Mouse (Mus musculus) G1E-ER4 (cell line): ENCODE measurements around the gene Mgat4b. TPM values are rescaled to one million over a fixed set of nuclear protein-coding genes. Genes with fewer than 3 reads are reported as not detected.

ENCODE experiments used
- GATA1 ChIP-seq: IDR thresholded peaks from one replicate; pipeline ENCODE4 v1.8.0; 2012; ENCODE audit warnings: low read length, inconsistent platforms
- polyA plus RNA-seq: library from polyadenylated mRNA; stranded (reverse); fragments of >175 nt; gene quantifications from 2 replicates; pipeline ENCODE4 v1.2.3, GENCODE M21; 2012

The Mgat4b gene
- polyA plus RNA-seq, 1 experiment, result 151 TPM

DNA sequence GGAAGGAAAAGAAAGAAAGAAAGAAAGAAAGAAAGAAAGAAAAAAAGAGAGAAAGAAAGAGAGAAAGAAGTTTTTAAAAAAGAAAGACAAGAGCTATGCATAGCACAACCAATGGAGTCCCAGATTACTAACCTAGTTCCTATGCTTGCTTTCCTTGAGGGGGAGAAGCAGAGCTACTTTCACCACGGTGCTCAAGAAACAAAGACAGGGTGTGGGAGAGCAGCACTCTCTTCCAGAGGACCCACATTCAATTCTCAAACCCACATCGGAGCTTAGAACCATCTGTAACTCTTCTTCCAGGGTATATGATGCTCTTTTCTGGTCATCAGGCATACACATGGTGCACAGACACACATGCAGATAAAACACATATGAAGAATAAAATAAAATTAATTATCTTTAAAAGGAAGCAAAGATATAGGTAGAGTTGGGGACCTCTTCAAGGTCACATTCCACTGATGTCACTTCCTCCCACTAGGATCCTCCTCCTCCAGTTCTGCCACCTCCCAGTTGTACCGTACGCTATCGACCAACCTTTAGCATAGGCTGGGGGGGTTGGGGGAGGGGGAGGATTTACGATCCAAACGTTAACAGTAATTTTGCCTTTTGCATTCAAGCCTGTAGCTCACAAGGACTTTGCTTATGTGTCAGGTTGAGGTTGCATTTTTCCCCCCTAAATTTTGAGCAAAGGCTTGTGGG, 37.9 kb downstream of the Mgat4b start:
- no peak for TF ChIP-seq GATA1

DNA sequence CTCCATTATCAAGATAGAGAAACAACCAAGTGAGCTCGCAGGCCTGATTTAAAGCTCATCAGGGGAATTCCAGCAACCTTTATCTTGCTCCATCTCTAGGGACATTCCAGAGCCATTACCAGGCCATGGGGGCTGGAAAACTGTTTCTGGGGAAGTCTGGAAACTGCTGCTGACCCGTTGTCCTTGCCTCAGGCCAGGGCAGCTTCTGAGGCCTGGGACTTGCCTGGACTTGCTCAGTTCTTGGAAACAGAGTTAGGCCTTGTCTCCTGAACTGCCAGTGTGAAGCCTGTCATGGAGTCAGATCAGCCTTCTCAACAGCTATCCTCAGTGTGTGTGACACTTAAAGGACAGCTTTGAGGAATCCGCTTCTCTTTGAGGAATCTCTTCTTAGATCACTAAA, 41.5 kb downstream of the Mgat4b start:
- no peak for TF ChIP-seq GATA1

DNA sequence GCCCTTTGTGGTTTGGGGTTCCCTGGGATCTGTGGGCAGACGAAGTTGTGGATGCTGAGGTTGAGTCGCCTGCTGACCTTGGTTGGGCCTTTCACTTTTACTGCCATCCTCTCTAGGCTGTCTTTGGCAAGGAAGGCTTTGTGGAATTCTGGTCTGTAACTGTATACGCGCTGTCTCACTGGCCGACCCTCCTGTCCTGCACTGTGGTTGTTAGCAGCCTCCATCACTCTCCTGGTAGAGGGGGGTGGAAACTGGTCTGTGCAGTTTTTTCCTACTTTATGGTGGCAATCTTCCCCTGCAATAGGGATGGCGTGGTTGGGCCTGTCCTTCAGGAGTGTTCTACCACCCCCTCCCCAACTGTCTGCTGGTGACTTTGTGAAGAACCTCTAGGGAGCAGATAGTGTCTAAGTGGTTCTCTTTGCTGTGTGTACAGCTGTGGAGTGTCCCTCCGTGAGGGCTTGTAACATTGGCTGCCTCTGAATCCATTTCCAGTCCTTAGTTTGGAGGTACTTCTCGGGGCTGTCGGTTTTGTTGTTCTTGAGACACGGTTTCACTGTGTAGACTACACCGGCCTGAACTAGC, 42.1 kb downstream of the Mgat4b start:
- no peak for TF ChIP-seq GATA1

DNA sequence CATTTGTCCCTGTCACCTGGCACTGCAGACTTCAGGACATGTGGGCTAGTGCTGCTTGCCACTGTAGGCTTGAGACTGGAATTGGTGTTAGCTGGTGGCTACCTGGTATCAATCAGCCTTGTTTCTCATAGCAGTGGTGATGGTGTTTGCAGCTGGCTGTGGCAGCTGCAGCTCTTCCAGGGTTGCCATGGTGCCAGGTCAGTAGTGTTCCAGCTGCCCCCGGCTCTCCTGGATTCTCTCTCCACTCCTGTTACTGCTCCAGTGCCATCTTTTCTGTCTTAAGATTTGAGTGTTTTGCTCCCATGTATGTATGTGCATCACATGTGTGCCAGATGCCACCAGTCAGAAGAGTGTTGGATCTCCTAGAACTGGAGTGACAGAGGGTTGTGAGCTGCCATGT, 42.7 kb downstream of the Mgat4b start:
- no peak for TF ChIP-seq GATA1

DNA sequence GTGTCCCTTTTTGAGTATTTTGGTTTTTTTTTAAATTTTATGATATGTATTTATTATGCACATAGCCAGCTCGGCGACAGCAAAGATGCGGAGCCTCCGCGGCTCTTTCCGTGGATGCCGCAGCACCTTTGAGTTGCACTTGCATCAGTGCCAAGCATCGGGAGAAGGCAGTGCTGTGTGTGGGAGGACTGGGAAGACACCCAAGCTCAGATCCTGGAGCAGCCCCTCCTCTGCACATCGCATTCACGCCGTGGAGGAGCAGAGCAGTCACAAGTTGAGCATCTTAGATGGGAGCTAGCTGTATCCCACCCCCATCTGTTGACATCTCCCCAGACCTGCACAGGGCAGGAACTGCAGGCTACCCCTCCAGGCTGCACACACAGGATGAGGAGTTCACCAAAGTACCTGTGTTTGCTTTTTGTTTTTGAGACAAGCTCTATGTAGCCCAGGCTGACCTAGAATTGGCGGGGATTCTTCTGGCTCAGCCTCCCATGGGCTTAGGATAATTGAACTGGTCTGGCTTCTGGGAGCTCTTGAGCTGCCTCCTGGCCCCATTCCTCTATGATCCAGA, 43.4 kb downstream of the Mgat4b start:
- no peak for TF ChIP-seq GATA1

DNA sequence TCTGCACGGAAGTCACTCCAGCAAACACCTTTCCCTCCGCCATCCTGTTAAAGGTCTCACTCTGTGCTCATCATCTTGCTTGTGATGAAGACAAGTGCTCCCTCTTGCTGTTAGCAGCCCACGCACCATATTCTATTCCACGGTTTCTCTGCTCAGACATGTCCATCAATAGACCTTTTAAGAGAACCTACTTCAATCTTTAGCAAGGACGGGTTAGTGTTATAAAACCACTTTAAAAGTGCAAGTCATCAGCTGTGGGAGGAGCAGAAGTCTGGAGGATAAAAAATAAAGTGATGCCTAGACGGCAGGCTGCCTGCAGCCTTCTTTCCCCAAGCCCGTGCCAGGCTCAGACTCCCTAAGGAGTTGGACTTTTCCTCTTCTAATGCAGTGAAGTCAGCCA, 45.9 kb downstream of the Mgat4b start:
- no peak for TF ChIP-seq GATA1

DNA sequence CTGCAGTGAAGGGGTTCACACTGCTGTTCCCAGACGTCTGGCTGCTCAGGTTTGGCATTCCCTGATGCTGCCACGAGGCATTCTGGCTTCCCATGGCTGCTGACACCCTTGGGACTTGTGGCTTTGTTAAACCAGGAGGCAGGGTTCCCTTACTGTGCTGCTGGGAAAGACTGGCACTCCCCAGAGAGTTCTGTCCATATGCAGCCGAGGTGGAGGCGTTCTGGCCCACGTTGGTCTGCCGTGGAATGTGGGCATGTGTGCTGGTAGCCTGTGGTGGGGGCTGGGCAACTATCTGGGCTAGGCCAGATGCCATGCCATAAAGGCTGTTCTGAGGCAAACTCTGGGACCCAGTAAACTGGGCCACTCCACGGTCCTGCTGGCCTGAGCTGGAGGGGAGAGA, 47.6 kb downstream of the Mgat4b start:
- TF ChIP-seq GATA1, result no peak

DNA sequence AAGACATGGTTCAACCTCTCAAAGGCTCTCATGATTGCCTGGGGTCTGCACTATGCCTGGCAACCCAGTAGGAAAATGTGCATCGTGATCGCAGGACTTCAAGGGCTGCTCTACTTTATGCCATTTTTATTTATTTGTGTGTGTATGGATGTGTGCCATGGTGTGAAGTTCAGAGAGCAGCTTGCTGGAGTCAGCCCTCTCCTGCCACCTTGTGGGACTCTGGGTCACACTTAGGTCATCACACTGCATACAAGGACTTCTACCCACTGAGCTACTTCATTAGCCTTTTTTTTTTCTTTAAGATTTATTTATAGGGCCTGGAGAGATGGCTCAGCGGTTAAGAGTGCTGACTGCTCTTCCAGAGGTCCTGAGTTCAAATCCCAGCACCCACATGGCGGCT, 51.3 kb downstream of the Mgat4b start:
- no peak for TF ChIP-seq GATA1

DNA sequence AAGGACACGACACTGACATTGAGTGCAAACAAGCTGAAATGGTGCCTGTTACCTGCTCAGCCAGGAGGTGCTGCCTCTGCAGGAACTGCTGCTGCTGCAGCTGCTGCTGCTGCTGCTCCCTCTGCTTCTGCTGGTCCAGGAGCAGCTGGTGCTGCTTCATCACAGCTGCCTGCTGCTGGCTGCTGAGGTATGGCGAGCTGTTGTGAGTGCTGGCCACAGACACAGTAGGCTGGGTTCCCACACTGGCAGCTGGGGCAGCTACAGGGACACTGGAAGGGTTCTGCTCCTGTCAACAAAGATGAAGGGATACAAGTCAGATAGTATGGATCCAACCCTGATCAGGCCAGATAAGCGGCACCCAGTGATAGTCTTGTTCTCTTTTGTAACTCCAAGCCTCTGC, 52.5 kb downstream of the Mgat4b start:
- no peak for TF ChIP-seq GATA1

DNA sequence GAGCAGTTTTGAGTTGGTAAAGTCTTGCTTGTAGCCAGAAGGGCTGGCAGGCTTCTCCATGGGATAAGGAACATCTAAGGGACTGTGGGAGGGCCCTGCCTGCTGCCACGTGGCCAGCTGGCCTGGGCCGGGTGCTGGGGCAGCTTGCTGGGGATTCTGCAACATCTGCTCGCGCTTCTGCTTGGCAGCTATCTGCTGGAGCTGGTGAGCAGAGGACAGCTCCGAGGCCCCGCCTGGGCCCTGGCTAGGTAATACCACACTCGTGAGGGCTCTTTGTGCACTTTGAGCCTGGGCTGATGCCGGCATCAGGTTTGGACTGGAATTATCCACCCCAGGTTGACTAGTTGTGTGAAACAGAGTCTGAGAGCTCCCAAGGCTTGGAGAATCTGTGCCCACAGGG, 55.2 kb downstream of the Mgat4b start:
- no peak for TF ChIP-seq GATA1

DNA sequence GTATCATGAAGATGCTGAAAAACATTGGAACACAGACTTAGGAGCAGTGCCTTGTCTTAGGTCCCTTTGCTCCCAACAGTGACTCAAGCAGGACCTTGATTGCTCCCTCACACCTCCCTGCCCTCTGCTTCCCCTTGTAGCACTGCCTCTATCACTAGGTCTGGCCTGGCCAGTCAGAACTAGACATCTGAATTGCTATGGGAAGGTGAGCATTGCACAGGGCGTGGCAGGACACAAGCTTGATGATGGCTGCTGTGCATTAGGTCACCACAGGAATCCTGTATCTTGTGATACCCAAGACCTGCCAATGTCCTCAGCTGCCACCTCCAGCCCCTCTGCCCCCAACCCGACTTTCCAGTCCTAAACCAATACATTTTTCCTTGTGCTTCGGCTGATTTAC, 56.3 kb downstream of the Mgat4b start:
- TF ChIP-seq GATA1, result no peak

DNA sequence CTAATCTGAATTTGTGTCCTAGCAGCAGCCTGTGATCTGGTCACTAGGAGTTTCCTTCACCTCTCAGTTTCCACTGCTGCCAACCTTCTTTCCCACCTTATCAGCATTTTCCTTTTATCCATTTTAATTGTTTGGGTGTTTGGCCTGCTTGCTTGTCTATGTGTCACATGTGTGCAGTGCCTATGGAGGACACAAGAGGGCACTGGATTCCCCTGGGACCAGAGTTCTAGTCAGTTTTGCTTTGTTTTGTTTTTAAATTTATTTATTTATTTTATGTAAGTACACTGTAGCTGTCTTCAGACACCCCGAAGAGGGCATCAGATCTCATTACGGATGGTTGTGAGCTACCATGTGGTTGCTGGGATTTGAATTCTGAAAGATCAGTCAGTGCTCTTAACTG, 58.5 kb downstream of the Mgat4b start:
- TF ChIP-seq GATA1, result no peak

DNA sequence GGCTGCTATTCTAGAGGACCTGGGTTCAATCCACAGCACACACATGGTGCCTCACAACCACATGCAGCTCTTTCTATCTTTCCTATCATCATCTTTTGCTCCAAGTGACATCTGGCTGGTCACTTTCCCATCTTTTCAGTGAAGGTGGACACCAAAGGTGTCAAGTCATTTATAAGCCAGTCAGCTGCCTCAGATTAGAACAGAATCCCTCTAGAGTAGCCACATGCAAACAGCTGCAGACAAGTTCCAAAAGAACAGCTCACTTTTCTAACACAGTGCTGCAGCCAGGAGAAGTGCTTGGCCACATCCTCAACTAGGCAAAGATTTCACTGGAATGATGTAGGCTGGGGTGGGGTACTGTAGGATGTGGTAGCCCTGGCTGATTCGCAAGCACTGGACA, 59.2 kb downstream of the Mgat4b start:
- no peak for TF ChIP-seq GATA1

DNA sequence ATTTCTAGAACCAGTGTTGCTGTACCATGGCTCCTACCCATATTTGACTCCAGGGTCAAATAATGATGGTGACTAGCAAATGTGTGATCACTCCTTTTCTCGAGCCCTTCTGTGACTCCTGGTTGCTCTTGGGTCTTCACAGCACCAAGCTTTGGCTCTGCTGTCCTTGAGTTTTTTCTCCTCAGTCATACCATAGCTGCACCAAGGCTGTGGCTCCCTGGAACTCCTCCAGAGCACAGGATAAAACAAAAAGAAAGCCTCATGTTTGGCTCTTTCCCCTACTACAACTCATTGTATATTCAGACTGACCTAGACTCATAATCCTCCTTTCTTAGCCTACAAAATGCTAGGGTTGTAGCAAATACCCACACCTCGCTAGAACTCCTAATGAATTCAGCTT, 62.1 kb downstream of the Mgat4b start:
- TF ChIP-seq GATA1, result no peak

DNA sequence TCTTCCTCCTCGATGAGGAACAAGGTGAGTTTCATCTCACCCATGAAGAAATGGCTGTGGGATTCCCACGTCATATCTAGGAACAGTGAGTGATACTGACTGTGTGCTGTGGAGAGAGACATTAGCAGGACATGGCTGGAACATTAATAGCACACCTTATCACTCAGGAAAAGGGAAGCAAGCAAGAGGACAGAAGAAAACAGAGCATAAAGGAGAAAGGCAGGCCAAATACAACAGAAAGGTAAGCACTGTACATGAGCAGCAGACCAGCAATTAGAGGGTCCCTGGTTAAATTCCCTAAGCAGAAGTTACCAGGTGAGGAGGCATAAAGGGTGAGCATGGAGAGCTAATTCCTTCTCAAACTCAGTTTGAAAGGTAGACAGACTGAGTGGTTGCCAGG, 64.4 kb downstream of the Mgat4b start:
- TF ChIP-seq GATA1, result no peak

DNA sequence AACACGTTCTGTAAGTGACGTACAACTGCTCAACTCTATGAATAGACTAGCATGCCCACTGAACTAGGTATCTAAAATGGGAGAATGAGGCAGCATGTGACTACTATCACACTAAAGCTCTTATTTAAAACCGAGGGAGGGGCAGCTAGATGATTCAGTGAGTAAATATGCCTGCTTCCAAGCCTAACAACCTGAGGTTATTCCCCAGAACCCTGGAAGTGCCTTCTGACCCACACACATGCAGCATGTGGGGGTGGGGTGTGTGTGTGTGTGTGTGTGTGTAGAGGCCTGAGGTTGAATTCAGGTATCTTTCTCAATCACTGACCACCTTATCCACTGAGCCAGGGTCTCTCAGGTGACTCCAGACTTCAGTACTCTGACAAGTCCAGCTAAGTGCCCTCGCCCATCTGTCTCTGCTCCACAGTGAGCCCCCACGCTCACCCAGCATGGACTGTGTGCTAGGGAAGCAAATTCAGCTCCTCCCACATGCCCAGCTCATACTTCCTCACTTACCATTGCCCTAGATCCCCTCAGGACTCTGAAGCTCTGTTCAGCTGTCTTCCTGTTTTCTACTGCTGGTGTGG, 65.0 kb downstream of the Mgat4b start:
- no peak for TF ChIP-seq GATA1

DNA sequence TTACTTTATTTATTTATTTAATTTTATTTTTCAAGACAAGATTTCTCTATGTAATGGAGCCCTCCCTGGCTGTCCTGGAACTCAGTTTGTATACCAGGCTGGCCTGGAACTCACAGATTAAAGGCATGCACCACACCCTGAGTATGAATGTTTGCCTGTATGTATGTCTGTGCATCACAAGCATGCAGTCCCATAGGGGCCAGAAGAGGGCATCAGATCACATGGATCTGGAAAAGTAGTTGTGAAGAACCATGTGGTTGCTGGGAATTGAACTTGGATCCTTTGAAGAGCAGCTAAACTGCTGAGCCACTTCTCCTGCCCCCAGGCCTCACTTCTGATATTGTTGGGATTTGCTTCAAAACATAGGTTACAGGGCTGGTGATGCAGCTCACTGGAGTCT, 66.3 kb downstream of the Mgat4b start:
- no peak for TF ChIP-seq GATA1
